Mouse (Mus musculus) gastrocnemius, adult 8-10 months (tissue): ENCODE results near the gene Cntfr. TPM values are rescaled to one million over a fixed set of nuclear protein-coding genes. Genes with fewer than 3 reads are reported as not detected.
A peak's percentile ranks its signal among the peaks of the same experiment; 100 is the strongest.

Source experiments
- DNase-seq, 2 experiments: peaks; one replicate each; pipeline ENCODE4 v3.0.0; 2022; ENCODE audit warnings: low spot score in 2 of 2
- total RNA-seq, 4 experiments: library from RNA; stranded (reverse); gene quantifications; 2 replicates each; pipeline ENCODE4 v1.2.4; 2022

Cntfr gene
- total RNA-seq, 4 experiments from 2014 or later = 17.8 to 25.6 (median 22.5) TPM

- DNase-seq = no peak
Observed at GRCm38 (mm10) chr4:41679291-41679690, 17.6 kb downstream of the Cntfr start.

DNA sequence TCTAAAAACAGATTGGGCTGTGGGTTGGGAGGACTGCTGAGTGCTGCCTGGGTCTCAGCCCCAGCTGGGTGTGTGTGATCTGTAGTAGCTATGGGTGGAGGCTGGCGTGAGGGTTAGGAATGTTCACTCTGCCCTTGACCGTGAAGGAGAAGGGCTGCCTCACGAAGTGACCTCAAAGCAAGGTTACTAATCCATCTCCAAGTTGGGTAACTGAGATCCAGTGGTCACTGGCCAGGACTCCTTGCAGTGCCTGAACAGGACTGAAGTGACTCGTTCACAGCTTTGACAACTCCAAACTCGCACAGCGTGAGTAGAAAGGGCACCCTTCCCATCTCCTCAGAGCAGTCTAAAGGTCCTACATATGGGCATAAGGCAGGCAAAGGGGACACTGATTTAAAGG is 18.0 kb downstream of the Cntfr start:
- no peak for DNase-seq

DNA sequence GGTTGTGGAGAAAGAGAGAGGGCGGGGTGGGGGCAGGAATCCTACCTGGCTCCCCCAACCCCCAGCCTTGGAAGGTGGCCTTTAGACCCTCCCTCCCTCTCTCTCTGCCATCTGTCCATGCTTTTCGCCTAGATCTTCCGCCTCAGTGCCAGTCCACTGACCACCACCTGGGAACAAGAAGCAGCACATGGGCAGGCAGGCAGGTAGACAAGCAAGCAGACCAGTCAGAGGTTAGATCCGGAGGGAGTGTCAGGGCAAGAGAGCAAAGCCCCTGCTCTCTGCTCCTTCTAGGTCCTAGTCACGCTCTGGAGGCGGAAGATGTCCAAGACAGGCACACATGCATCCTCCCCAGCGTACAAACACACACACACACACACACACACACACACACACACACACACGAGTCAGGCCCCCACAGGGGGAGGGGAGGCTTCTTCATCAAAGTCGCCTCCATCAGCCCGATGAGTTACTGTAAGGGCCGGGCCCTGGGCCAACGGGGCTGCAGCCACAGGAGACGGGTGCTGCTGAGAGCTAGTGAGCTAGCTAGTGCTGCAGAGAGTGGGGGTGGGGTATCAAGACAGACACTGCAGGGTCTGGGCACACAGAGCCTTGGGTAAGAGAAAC is 19.8 kb downstream of the Cntfr start:
- DNase-seq = no peak

DNA sequence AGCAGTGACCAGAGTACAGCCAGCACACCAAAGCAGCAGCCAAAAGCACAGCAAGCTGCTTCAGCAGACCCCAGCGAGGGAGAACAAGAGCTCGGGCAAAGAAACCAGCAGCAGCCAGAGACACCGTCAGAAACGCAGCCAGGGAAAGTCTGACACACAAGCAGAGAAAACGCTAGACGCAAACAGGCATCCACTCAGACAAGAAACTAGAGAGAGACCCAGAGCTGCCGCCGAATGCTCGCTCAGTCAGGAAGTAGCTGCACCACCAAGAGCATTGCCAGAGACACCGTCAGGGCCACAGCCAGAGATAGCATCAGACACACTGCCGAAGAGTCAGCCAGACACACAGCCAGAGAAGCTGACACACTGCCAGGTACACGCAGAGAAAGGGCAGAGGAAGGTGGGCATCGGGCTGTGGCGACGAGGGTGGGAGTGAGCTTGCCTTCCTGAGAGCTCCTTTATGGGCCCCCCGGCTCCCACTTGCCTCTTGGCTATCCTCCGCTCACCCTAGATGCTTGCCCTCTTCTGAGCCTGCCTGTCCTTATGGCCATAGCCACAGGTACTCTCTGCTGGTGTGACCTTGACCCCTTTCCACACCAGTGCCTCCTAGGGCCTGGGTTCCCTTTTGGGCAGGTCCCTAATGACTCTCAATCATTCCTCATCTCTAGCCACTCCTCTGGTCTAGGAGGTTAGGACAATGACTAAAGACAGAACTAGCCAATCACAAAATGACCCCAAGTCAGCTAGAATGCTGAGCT is 20.5 kb downstream of the Cntfr start:
- no peak for DNase-seq

- no peak for DNase-seq
Observed at GRCm38 (mm10) chr4:41673186-41673585, 23.7 kb downstream of the Cntfr start.

- DNase-seq = no peak
Observed at GRCm38 (mm10) chr4:41672522-41672963, 24.3 kb downstream of the Cntfr start.

DNA sequence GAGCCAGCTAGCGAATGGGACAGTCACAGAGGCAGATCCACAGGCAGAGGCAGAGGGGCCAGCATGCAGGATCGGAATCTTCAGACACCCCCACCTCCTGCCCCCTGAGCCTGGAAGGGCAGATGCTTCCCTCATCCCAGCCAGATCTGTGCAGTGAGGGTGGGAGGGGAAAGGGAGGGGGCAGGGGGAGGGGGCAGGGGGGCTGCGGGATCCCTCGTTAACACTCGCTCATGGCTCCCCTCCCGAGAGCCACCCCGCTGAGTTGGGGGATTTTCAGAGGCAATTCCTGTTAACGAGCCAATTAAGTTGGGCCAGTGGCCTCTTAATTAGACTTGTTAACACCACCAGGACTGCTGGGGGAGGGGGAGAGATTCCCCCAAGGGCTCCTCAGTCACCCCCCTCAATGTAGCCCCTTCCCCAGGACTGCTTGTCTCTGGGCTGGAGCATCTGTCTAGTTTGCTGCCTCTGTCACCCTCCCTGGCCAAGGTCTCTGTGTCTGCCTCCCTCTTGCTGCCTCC is 24.9 kb downstream of the Cntfr start:
- DNase-seq = no peak

GRCm38 (mm10) chr4:41671500-41671899 is 25.4 kb downstream of the Cntfr start:
- DNase-seq = no peak

DNA sequence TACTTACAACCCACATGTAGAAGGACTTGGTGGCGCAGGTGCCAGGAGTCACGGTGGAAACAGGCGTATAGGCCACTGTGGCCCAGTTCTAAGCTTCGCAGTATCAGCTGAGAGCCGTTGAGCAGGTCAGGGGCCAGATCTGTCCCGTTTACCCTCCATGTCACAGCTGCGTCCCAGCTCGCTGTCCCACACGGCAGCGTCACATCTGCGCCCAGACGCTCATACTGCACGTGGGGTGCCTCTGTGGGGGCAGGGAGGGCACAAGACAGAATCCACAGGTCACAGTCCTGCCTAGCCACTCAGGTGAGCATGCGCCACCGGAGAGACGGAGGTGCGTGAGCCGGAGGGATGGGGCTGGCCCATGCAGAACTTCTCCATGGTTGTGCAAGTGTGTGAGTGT is 26.1 kb downstream of the Cntfr start:
- DNase-seq = no peak

DNA sequence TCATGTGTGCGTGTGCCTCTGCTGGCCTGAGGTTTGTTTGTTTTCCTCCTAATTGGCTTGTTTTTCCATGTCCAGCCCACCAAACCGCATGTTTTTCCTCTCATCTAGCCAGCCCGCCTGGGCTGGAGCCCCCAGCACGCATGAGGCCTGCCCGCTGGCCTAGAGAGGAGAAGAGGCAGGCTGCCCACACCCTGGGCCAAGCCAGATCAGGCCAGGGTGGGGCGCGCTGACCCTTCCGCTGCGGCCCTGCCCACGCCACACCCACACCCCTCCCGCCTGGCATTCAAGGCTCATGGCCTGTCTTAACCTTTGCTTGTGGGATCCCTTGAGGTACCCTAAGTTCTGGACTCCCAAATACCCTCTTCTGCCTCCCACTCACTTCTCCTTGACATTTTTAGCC is 30.2 kb downstream of the Cntfr start:
- DNase-seq = peak; percentile 46 to 73

GRCm38 (mm10) chr4:41665009-41665675 is 31.7 kb downstream of the Cntfr start:
- DNase-seq = peak in 1 of 2 experiments; percentile 31

GRCm38 (mm10) chr4:41664533-41664932 is 32.4 kb downstream of the Cntfr start:
- peak; percentile 52 to 68 for DNase-seq

DNA sequence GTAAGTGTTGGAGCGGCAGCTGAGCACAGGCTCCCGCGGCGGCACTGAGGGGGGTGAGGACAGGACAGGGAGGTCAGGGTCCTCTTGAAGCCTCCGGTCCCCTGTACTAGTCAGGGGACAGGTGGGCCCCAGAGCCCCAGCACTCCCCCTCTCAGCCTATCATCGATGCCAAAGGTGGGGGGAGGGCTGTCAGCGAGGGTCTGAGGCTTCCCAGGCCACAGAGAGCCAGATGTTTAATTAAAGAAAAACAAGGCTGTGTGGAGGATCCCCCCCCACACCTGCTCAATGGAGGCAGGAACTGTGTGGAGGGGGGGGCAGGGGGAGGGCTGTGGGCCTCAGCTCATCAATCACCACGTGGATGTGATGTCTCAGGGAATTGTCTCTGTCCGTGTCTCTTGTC is 33.3 kb downstream of the Cntfr start:
- no peak for DNase-seq

- no peak for DNase-seq
Observed at GRCm38 (mm10) chr4:41662723-41663122, 34.2 kb downstream of the Cntfr start.

GRCm38 (mm10) chr4:41660851-41661430 is 35.9 kb downstream of the Cntfr start:
- no peak for DNase-seq

- DNase-seq = no peak
Observed at GRCm38 (mm10) chr4:41659556-41659955, 37.3 kb downstream of the Cntfr start.

- no peak for DNase-seq
Observed at GRCm38 (mm10) chr4:41658566-41659384, 38.1 kb downstream of the Cntfr start.

- no peak for DNase-seq
Observed at GRCm38 (mm10) chr4:41655525-41655924, 41.4 kb downstream of the Cntfr start.

- peak; percentile 54 to 61 for DNase-seq
Observed at GRCm38 (mm10) chr4:41654217-41654616, 42.7 kb downstream of the Cntfr start.

DNA sequence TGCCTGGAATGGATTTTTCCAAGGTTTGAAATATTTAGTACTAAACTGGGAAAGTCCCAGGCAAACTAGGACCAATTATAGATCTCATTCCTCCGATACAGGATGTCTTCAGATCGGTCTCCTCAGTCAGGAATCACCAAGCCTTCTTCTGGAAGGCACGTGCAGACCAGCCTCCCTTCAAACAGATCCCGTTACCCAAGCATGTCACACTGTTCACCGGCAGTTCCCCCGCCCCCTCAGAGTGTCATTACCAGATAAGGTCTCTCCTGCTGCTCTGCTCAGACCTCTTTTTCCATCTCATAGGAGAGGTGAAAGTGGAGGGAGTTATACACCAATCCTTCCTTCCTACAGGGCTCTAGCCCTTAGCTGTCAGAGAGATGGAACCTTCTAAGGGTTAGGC is 43.2 kb downstream of the Cntfr start:
- no peak for DNase-seq

DNA sequence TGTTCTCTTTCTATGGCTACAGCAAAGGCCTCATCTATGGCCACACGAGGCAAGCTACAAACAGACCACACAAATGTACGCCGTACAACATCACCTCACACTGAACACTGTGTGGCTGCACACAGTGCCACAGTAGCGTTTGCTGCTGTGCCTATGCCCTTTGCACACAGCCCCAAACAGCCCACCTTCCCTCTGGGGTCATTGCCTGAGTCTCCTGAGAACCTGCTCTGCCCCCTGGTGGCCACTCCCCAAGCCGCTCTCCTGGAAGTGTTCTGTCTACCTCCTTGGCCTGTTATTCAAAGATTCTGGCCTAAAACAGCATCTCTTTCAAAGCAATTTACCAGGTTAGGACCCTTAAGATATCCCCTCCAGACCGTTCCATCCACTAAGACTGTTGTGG is 43.6 kb downstream of the Cntfr start:
- peak; percentile 46 to 63 for DNase-seq
